Mouse (Mus musculus) C2C12 (cell line): ENCODE results near the gene Epsti1.

Experiments used
- CTCF ChIP-seq: IDR thresholded peaks from one replicate; pipeline ENCODE4 v1.5.1; 2011; ENCODE audit not compliant: control insufficient read depth, insufficient read depth, insufficient read length
- MAX ChIP-seq: IDR thresholded peaks from one replicate; pipeline ENCODE4 v1.6.1; 2011; ENCODE audit warnings: mild to moderate bottlenecking, control low read depth
- MYOD1 ChIP-seq: IDR thresholded peaks from one replicate; pipeline ENCODE4 v1.6.1; 2011; ENCODE audit warnings: low read depth; ENCODE audit not compliant: control insufficient read depth, insufficient read length
- USF1 ChIP-seq: IDR thresholded peaks from one replicate; pipeline ENCODE4 v1.6.1; 2011; ENCODE audit warnings: low read depth, mild to moderate bottlenecking, control low read depth, moderate library complexity

DNA sequence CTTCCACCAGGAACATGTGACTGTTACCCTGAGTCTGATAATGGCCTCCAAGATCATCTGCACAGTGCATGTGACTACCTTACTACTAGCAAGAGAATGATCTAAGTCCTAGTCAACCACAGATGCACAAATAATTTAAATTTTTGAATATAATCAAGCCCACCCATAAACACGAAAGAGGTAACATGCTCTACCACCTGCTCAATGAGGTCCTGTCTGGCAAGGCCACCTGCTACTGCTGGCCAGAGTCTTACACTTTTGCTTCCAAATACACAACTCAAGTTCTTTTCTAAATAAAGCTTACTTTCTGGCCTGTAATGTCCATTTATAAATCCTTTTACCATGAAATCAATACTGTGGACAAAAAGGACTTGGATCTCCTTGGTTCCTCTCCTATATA is 44.1 kb upstream of the Epsti1 start:
- TF ChIP-seq CTCF (no peak), USF1 (no peak), MAX (no peak), MYOD1 (no peak)
